Mouse (Mus musculus): Measurements from ENCODE around the gene Uba7. TPM values are rescaled to one million over a fixed set of nuclear protein-coding genes. Genes with fewer than 3 reads are reported as not detected.
"Not testable (repeated sequence)": the region's sequence is repeated elsewhere in the genome, so short reads cannot be mapped to it uniquely, and the experiment has no call there.

Gene Uba7
- total RNA-seq, 2 experiments from 2014 or later, result 3.1 to 4.6 TPM

- intact Hi-C loops (cut with DNase I), result loop anchor here (1.0 to 5.0 kb wide), 2 partner anchors 21 to 83 kb away; no protein-coding TSS in a partner anchor
- peak; percentile 76 to 87 for DNase-seq (ENCODE audit: low spot score in 2 of 2)
Observed at GRCm38 (mm10) chr9:107985131-107986119, 10.1 kb downstream of the Uba7 start, which contains the start of gene Inka1. TSS of gene Inka1 (minus strand) at chr9:107985879.

GRCm38 (mm10) chr9:107986376-107986775, 11.1 kb downstream of the Uba7 start:
- intact Hi-C loops (cut with DNase I), result loop anchor here (1.0 to 5.0 kb wide), 2 partner anchors 22 to 84 kb away; no protein-coding TSS in a partner anchor

GRCm38 (mm10) chr9:107987950-107988349, 12.6 kb downstream of the Uba7 start:
- intact Hi-C loops (cut with DNase I), result loop anchor here (5.0 kb wide), 1 partner anchor 86 kb away; no protein-coding TSS in a partner anchor
- DNase-seq (ENCODE audit: low spot score in 2 of 2), result no peak

More at GRCm38 (mm10) chr9:107986376-107986775, 11.1 kb downstream of the Uba7 start:
- peak; percentile 73 to 81 for DNase-seq (ENCODE audit: low spot score in 2 of 2)

GRCm38 (mm10) chr9:107992197-107992596, 16.9 kb downstream of the Uba7 start, which contains the start of gene Cdhr4:
TSS of gene Cdhr4 (plus strand) at chr9:107992497.
- no peak for DNase-seq (ENCODE audit: low spot score in 2 of 2)
- intact Hi-C loops (cut with DNase I), result no loop called here

GRCm38 (mm10) chr9:107993013-107993412, 17.7 kb downstream of the Uba7 start:
- DNase-seq (ENCODE audit: low spot score in 2 of 2), result no peak
- intact Hi-C loops (cut with DNase I), result no loop called here

GRCm38 (mm10) chr9:107994464-107994863, 19.2 kb downstream of the Uba7 start:
- no peak for DNase-seq (ENCODE audit: low spot score in 2 of 2)
- intact Hi-C loops (cut with DNase I), result no loop called here

- intact Hi-C loops (cut with DNase I), result no loop called here
- no peak for DNase-seq (ENCODE audit: low spot score in 2 of 2)
Observed at GRCm38 (mm10) chr9:107995513-107995912, 20.2 kb downstream of the Uba7 start.

- no peak for DNase-seq (ENCODE audit: low spot score in 2 of 2)
- intact Hi-C loops (cut with DNase I), result no loop called here
Observed at GRCm38 (mm10) chr9:107996049-107996448, 20.7 kb downstream of the Uba7 start, which contains the start of gene Gm20662. TSS of gene Gm20662 (plus strand) at chr9:107996349.

- intact Hi-C loops (cut with DNase I), result loop anchor here (5.0 kb wide), 1 partner anchor 45 kb away; the partner anchor contains the start of gene Gmppb
- DNase-seq (ENCODE audit: low spot score in 2 of 2), result peak; percentile 100
Observed at GRCm38 (mm10) chr9:108001922-108002770, 26.8 kb downstream of the Uba7 start, which contains the start of gene Ip6k1. TSS of gene Ip6k1 (plus strand) at chr9:108002501.

- DNase-seq (ENCODE audit: low spot score in 2 of 2), result peak in 1 of 2 experiments; percentile 31
- intact Hi-C loops (cut with DNase I), result loop anchor here (5.0 kb wide), 1 partner anchor 44 kb away; the partner anchor contains the start of gene Gmppb
Observed at GRCm38 (mm10) chr9:108002778-108003530, 27.6 kb downstream of the Uba7 start.

- DNase-seq (ENCODE audit: low spot score in 2 of 2), result peak; percentile 20 to 23
- intact Hi-C loops (cut with DNase I), result loop anchor here (5.0 kb wide), 1 partner anchor 44 kb away; the partner anchor contains the start of gene Gmppb
Observed at GRCm38 (mm10) chr9:108003531-108003890, 28.2 kb downstream of the Uba7 start.

- intact Hi-C loops (cut with DNase I), result no loop called here
- no peak for DNase-seq (ENCODE audit: low spot score in 2 of 2)
Observed at GRCm38 (mm10) chr9:108008041-108008440, 32.7 kb downstream of the Uba7 start.

- no peak for DNase-seq (ENCODE audit: low spot score in 2 of 2)
Observed at GRCm38 (mm10) chr9:108010385-108010784, 35.1 kb downstream of the Uba7 start.

GRCm38 (mm10) chr9:108013577-108013976, 38.3 kb downstream of the Uba7 start:
- intact Hi-C loops (cut with DNase I); DNase-seq (ENCODE audit: low spot score in 2 of 2): not testable (repeated sequence)

More at GRCm38 (mm10) chr9:108010385-108010784, 35.1 kb downstream of the Uba7 start:
- intact Hi-C loops (cut with DNase I), result no loop called here

- intact Hi-C loops (cut with DNase I), result no loop called here
- DNase-seq (ENCODE audit: low spot score in 2 of 2), result peak in 1 of 2 experiments; percentile 83
Observed at GRCm38 (mm10) chr9:108017127-108017526, 41.8 kb downstream of the Uba7 start.

- intact Hi-C loops (cut with DNase I), result no loop called here
- DNase-seq (ENCODE audit: low spot score in 2 of 2), result no peak
Observed at GRCm38 (mm10) chr9:108020741-108021140, 45.4 kb downstream of the Uba7 start.

- DNase-seq (ENCODE audit: low spot score in 2 of 2), result no peak
- intact Hi-C loops (cut with DNase I), result no loop called here
Observed at GRCm38 (mm10) chr9:108023216-108023615, 47.9 kb downstream of the Uba7 start.

- no peak for DNase-seq (ENCODE audit: low spot score in 2 of 2)
- intact Hi-C loops (cut with DNase I), result no loop called here
Observed at GRCm38 (mm10) chr9:108026584-108026983, 51.3 kb downstream of the Uba7 start.

- intact Hi-C loops (cut with DNase I), result no loop called here
- no peak for DNase-seq (ENCODE audit: low spot score in 2 of 2)
Observed at GRCm38 (mm10) chr9:108027867-108028266, 52.6 kb downstream of the Uba7 start.

All from left cerebral cortex, postnatal 25 days (tissue).